Mouse (Mus musculus) spleen, adult 18-20 months (tissue): ENCODE results near the gene C1qtnf6.

ENCODE experiments used
- DNase-seq, 2 experiments: peaks; one replicate each; pipeline ENCODE4 v3.0.0; 2022; ENCODE audit warnings: mixed read lengths in 2 of 2

Gene C1qtnf6

GRCm38 (mm10) chr15:78479470-78479869, 51.7 kb downstream of the C1qtnf6 start:
- no peak for DNase-seq

- no peak for DNase-seq
Observed at GRCm38 (mm10) chr15:78478073-78478472, 53.1 kb downstream of the C1qtnf6 start.

GRCm38 (mm10) chr15:78476878-78477277, 54.3 kb downstream of the C1qtnf6 start:
- DNase-seq, result no peak

GRCm38 (mm10) chr15:78475604-78476031, 55.6 kb downstream of the C1qtnf6 start:
- DNase-seq, result peak; percentile 20 to 23

- no peak for DNase-seq
Observed at GRCm38 (mm10) chr15:78473442-78473841, 57.8 kb downstream of the C1qtnf6 start.
